Mouse (Mus musculus) brain, embryonic 14.5 days (tissue): ENCODE data around the gene Gm8232. TPM values are rescaled to one million over a fixed set of nuclear protein-coding genes. Genes with fewer than 3 reads are reported as not detected.
"Not testable (repeated sequence)": the region's sequence is repeated elsewhere in the genome, so short reads cannot be mapped to it uniquely, and the experiment has no call there.

Experiments
- DNase-seq: peaks from one replicate; pipeline ENCODE4 v3.0.0-alpha.2; 2011; ENCODE audit warnings: low read depth
- polyA plus RNA-seq: library from polyadenylated mRNA; depleted of rRNA; stranded (reverse); fragments of >200 nt; gene quantifications from 2 replicates; pipeline ENCODE4 v1.2.3, GENCODE M21; 2012; rRNA removed

The Gm8232 gene
- polyA plus RNA-seq = not detected in 2 replicates

DNA sequence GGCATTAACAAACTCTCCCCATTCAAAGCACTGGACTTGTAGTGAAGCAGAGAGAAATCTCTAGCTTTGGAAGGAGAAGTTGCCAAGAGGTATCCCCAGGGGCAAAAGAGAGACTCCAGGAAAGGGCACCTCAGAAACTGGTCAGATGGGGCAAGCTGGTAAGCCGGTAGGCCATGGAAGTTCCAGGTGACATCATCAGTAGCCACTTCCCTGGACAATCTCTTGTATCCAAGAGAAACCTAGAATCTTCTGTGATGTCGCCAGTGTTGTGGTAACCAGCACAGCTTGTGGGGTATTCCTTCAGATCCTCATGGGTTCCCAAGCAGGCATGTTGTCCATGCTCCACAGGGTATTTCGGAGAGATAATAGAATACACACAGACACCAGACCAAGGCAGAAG, at the start of gene Gm8232:
Gene Gm8232, plus strand, starts transcription at position 301 of the 400 bp plus-strand sequence.
- DNase-seq = not testable (repeated sequence)

DNA sequence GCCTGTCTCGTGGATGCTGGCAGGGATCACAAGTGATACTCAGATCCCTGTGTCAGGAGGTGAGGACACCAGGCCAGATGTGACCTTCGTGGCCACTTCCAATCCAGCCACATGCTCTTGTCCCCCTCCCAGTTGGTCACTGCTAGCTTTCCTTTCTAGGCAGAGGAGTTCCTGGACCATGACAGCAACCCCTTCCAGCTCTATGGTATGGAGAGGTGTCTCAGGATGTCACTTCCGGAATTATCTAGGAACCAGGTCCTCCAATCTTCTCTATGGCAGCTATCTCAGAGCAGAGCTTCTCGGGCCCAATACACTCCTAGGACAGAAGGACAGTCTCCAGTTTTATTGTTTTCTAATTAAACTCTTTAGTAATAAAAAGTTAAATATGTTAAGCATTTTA, 49.2 kb upstream of the Gm8232 start:
- not testable (repeated sequence) for DNase-seq

DNA sequence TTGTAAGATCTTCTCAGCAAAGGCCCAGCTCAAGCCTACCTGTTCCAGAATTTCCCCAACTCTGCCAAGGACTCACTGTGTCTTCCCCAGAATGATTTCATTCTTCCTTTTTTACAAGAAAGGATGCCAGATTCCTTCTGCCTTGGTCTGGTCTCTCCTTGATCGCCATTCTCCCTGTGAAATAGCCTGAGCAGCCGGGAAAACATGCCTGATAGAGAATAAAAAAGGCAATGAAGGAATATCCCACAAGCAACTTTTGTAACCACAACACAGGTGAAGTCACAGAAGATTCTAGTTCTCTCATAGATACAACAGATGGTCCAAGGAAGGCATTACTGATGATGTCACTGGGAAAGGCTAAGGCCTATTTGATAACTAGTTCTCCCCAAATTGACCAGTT, 22.8 kb upstream of the Gm8232 start, which contains the start of gene Gm3371:
Gene Gm3371, minus strand, starts transcription at position 101 of the 400 bp plus-strand sequence.
- DNase-seq = not testable (repeated sequence)

Other genes starting within 250 kb of the Gm8232 start
- not detected in 2 replicates for gene Gm8212, start 236.0 kb upstream of the Gm8232 start, polyA plus RNA-seq
- gene 4930503E14Rik, start 220.4 kb upstream of the Gm8232 start, polyA plus RNA-seq = not detected in 2 replicates
- not detected in 2 replicates for gene Gm8220, start 148.1 kb upstream of the Gm8232 start, polyA plus RNA-seq
- not detected in 2 replicates for gene Gm5930, start 95.1 kb upstream of the Gm8232 start, polyA plus RNA-seq
- gene Gm8229, start 68.3 kb upstream of the Gm8232 start, polyA plus RNA-seq = 0.05 TPM in 1 of 2 replicates, not detected in the other
- gene Gm3371, start 22.9 kb upstream of the Gm8232 start, polyA plus RNA-seq = not detected in 2 replicates
- not detected in 2 replicates for gene BC061237, start 58.8 kb downstream of the Gm8232 start, polyA plus RNA-seq
- not detected in 2 replicates for gene Gm17093, start 84.6 kb downstream of the Gm8232 start, polyA plus RNA-seq
- gene Gm8247, start 149.5 kb downstream of the Gm8232 start, polyA plus RNA-seq = not detected in 2 replicates
- gene Gm5624, start 194.3 kb downstream of the Gm8232 start, polyA plus RNA-seq = not detected in 2 replicates